Mouse (Mus musculus) embryonic facial prominence, embryonic 11.5 days (tissue): ENCODE measurements around the gene Rap1b. TPM values are rescaled to one million over a fixed set of nuclear protein-coding genes. Genes with fewer than 3 reads are reported as not detected.

Experiments used
- ATAC-seq: fragments of 200-750 bp; cut with Nextera tagmentation; replicated peaks from 2 replicates; pipeline ENCODE4 v1.8.0; 2017; ENCODE audit warnings: low read depth; ENCODE audit not compliant: insufficient number of reproducible peaks, low FRiP score, low TSS enrichment
- DNase-seq: peaks from one replicate; pipeline ENCODE4 v3.0.0-alpha.2; 2015; ENCODE audit warnings: low spot score
- H3K27ac ChIP-seq: fragments of 300-500 bp; sonication (generic); replicated peaks from 2 replicates; pipeline ENCODE4 v1.5.1; 2014; ENCODE audit warnings: mild to moderate bottlenecking, low read depth, low read length, control low read depth
- H3K27me3 ChIP-seq: fragments of 300-500 bp; sonication (generic); 2 replicates; pipeline ENCODE4 v1.6.1; 2014; ENCODE audit warnings: mild to moderate bottlenecking, low read length, moderate library complexity, mixed read lengths; ENCODE audit not compliant: control insufficient read depth, insufficient read depth
- H3K36me3 ChIP-seq: fragments of 300-500 bp; sonication (generic); replicated peaks from 2 replicates; pipeline ENCODE4 v1.6.1; 2014; ENCODE audit warnings: low read depth, mild to moderate bottlenecking, low read length, moderate library complexity, mixed read lengths; ENCODE audit not compliant: control insufficient read depth, insufficient read depth
- H3K4me1 ChIP-seq: fragments of 300-500 bp; sonication (generic); 2 replicates; pipeline ENCODE4 v1.6.1; 2014; ENCODE audit warnings: low read length, mixed read lengths; ENCODE audit not compliant: control insufficient read depth, insufficient read depth
- H3K4me2 ChIP-seq: fragments of 300-500 bp; sonication (generic); 2 replicates; pipeline ENCODE4 v1.6.1; 2014; ENCODE audit warnings: low read depth, mild to moderate bottlenecking, control low read depth, low read length, moderate library complexity
- H3K4me3 ChIP-seq: fragments of 300-500 bp; sonication (generic); 2 replicates; pipeline ENCODE4 v1.5.1; 2014; ENCODE audit warnings: low read depth, low read length, control low read depth
- H3K9ac ChIP-seq: fragments of 300-500 bp; sonication (generic); replicated peaks from 2 replicates; pipeline ENCODE4 v1.6.1; 2014; ENCODE audit warnings: mild to moderate bottlenecking, control low read depth, low read length
- H3K9me3 ChIP-seq: fragments of 300-500 bp; sonication (generic); replicated peaks from 2 replicates; pipeline ENCODE4 v1.6.1; 2016; ENCODE audit warnings: mild to moderate bottlenecking, low read length, inconsistent platforms, mixed read lengths; ENCODE audit not compliant: control insufficient read depth
- WGBS: fragments of 180-500 bp; shearing (Covaris S2); extraction: QIAGEN DNeasy Blood & Tissue Kit; methylation state at CpG from one replicate; pipeline ENCODE4 v1.1.7; 2014; 5-methylcytosine and 5-hydroxymethylcytosine counted together
- polyA plus RNA-seq: library from polyadenylated mRNA; unstranded; fragments of >200 nt; fragmentation: Nextera tagmentation; extraction: Ambion mirVana; gene quantifications from 2 replicates; pipeline ENCODE4 v1.2.1, GENCODE M21; 2014

Rap1b gene
- polyA plus RNA-seq, 1 experiment from 2014 or later, result 179 TPM

DNA sequence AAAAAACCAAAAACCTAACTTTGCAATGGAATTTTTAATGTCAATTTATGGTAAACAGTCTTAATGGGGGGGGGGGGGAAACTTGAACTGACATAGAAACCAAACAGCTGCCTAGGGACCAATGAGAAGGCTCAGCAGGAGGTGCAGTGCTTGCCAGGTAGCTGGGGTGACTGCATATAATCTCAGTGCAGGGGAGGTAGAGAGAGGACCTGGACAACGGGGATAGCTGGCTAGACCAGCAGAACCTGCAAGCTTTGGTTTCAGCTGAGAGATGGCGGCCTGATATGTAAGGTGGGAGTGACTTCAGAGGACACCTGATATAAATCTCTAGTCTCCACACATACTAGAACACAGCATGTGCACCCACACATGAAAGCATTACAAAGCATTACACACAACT lies 33.3 kb downstream of the Rap1b start:
- Histone ChIP-seq H3K27ac (no peak overlapping the region), H3K9ac (no peak overlapping the region), H3K4me2 (no peak overlapping the region), H3K4me3 (no peak overlapping the region), H3K9me3 (no peaks in the 10 kb centered on the region), H3K27me3 (no peaks in the 10 kb centered on the region), H3K4me1 (no peaks in the 10 kb centered on the region), H3K36me3 (no peaks in the 10 kb centered on the region; the same call in 1 of the 2 replicates)
- DNase-seq (no peak), ATAC-seq (no peak)
- 100% methylated on average over 2 of the region's 2 CpGs for WGBS

DNA sequence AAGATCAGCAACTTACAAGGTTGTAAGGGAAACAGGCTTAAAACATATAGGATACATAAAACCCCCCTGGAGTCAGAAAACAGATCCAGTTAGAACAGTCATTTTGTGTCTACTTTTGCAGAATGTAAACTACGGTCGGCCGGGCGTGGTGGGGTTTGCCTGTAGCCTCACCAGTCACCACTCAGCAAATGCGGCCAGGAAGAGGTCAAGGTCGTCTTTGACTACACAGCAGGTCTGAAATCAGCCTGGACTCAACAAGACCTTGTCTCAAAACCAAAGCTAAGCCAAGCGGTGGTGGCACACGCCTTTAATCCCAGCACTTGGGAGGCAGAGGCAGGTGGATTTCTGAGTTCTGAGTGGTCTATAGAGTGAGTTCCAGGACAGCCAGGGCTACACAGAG lies 34.3 kb downstream of the Rap1b start:
- Histone ChIP-seq H3K27ac (no peak overlapping the region), H3K36me3 (no peaks in the 10 kb centered on the region; the same call in 1 of the 2 replicates), H3K27me3 (no peaks in the 10 kb centered on the region), H3K9ac (no peak overlapping the region), H3K4me2 (no peak overlapping the region), H3K4me3 (no peak overlapping the region), H3K9me3 (no peaks in the 10 kb centered on the region), H3K4me1 (no peaks in the 10 kb centered on the region)
- DNase-seq (no peak), ATAC-seq (no peak)
- WGBS, result 92% methylated on average over 8 of the region's 8 CpGs

DNA sequence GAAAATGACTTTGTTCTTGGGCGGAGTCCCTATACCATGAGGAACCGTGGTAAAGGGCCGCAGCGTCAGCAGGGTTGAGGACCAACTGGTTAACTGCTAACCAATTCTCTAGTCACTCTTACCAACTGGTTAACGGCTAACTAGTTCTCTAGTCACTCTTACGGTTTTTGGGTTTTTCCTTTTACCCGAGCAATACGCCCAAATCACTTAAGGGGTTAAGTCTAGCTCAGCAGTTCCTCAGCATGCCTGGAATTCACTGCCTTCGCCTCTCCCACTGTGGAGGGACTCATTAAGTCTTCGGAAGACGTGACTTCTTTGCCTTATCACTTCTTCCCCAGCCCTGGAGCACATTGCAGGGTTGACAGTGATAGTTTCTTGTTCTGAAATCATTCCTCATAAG lies 35.3 kb downstream of the Rap1b start:
- no peaks in the 10 kb centered on the region for H3K4me1 ChIP-seq
- no peak for DNase-seq
- H3K27me3 ChIP-seq, result no peaks in the 10 kb centered on the region
- H3K36me3 ChIP-seq, result no peaks in the 10 kb centered on the region
- H3K4me3 ChIP-seq, result no peak overlapping the region
- 82% methylated on average over 11 of the region's 11 CpGs for WGBS
- H3K27ac ChIP-seq, result no peak overlapping the region
- no peaks in the 10 kb centered on the region for H3K9me3 ChIP-seq
- ATAC-seq, result no peak
- no peak overlapping the region for H3K9ac ChIP-seq
- H3K4me2 ChIP-seq, result no peak overlapping the region

DNA sequence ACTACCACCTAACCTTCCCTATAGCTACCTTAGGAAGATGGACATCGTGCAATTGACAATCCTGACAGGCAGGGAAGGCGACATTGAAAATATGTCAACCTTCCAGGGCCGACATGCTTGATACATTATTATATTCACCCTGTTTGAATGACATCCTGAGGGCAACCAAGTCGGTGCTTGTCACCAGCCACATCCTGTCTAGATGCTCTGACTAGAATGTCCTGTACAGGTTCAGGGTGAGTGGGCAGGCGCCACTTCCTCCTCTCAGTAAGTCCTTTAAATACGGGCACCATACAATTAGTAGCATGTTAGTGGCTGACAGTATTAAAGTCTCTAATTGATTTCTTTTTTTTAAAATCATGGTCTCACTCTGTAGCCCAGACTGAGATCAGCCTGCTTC lies 37.8 kb downstream of the Rap1b start:
- no peak overlapping the region for H3K4me3 ChIP-seq
- 91% methylated on average over 6 of the region's 6 CpGs for whole genome bisulfite sequencing
- ATAC-seq, result no peak

DNA sequence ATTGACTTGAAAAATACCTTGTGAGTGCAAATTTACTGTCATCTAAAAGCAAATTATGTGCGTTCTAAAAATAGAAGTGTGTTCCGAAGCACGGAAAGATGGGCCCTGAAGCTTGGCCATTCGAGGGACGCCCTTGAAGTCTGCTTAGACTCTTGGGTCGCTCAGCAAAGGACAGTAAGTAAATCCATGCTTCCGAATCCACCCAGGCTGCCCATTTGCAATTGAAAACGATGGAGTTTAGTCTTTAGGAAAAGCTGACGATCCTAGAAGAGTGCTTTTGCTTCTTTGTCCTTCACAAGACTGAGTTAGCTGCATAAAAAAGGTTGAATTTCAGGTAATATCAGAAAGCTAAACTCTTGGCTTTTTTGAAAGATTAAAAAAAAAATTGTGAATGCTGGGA lies 39.9 kb downstream of the Rap1b start:
- H3K9me3 ChIP-seq, result no peaks in the 10 kb centered on the region
- H3K4me2 ChIP-seq, result no peak overlapping the region
- DNase-seq, result no peak
- H3K4me1 ChIP-seq, result no peaks in the 10 kb centered on the region
- H3K9ac ChIP-seq, result no peak overlapping the region
- no peak overlapping the region for H3K4me3 ChIP-seq
- ATAC-seq, result no peak
- no peaks in the 10 kb centered on the region for H3K36me3 ChIP-seq
- WGBS, result 56% methylated on average over 9 of the region's 9 CpGs
- H3K27ac ChIP-seq, result no peak overlapping the region
- no peaks in the 10 kb centered on the region for H3K27me3 ChIP-seq

More for the DNA sequence above, 37.8 kb downstream of the Rap1b start:
- Histone ChIP-seq H3K4me1 (no peaks in the 10 kb centered on the region), H3K9me3 (no peaks in the 10 kb centered on the region), H3K4me2 (no peak overlapping the region), H3K36me3 (no peaks in the 10 kb centered on the region), H3K9ac (no peak overlapping the region), H3K27me3 (no peaks in the 10 kb centered on the region), H3K27ac (no peak overlapping the region)
- no peak for DNase-seq

DNA sequence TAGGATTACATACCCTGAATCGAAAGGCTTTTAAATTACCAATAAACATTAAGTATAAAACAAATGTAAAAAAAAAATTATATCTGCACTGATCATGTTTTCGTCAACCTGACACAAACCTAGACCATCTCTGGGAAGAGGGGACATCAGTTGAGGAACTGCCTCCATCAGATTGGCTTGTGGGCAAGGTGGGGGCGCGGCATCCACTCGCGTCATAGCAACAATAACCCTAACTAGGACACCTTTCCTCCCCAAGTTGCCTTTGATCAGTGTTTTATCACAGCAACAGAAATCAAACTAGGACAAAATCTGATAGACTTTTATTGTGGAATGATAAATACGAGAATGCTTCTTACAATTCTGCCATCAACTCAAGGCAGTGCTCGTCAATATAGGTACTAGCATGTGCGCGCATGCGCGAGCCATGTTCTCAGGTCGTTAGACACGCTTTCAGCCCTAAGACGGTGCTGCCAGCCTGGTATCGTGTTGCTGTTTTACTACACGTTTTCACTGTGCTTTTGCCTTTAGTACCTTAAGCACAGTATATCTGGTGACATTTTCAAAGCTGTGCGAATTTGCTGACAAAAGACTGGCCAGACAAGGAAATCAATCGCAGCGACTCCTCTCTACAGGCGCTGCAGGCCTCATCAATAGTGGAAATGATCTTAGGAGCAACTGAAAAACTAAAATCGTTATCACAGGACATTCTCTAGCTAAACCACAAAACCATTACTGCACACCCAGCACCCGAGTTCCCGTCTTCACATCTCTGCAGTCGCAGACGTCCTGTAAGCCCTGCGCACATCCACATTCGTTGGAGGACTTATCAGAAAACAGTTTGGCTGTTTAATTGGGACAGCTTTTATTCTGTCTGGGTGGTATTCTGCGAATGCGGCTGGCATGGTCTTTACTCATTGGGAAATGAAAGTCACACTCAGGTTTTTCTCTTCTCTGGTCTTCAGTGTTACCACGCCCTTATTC lies 41.7 kb downstream of the Rap1b start:
- ATAC-seq (no peak), DNase-seq (no peak)
- Histone ChIP-seq H3K9me3 (no peaks in the 10 kb centered on the region), H3K9ac (no peak overlapping the region), H3K4me1 (no peaks in the 10 kb centered on the region), H3K27ac (no peak overlapping the region), H3K27me3 (no peaks in the 10 kb centered on the region), H3K4me2 (no peak overlapping the region), H3K4me3 (no peak overlapping the region), H3K36me3 (no peaks in the 10 kb centered on the region)
- 90% methylated on average over 31 of the region's 31 CpGs for WGBS

DNA sequence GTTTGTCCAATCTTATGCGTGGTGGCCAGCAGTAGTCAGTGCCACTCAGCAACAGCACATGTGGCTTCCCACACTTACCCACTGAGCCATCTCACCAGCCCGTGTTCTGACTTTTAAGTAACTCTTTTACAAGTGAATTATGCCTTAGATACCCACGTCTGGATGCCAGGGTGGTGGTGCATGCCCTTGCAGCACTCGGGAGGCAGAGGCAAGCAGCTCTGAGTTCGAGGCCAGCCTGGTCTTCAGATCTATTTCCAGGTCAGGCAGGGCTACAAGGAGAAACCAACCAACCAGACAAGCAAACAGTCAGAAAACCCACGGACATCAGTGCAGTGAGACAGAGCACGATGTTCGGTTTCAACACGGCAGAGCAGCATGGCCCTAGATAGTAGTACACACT lies 43.9 kb downstream of the Rap1b start:
- 93% methylated on average over 9 of the region's 9 CpGs for WGBS
- no peaks in the 10 kb centered on the region for H3K36me3 ChIP-seq
- no peaks in the 10 kb centered on the region for H3K4me1 ChIP-seq
- no peak overlapping the region for H3K27ac ChIP-seq
- no peak overlapping the region for H3K9ac ChIP-seq
- no peak overlapping the region for H3K4me3 ChIP-seq
- no peaks in the 10 kb centered on the region for H3K27me3 ChIP-seq
- DNase-seq (no peak), ATAC-seq (no peak)
- no peak overlapping the region for H3K4me2 ChIP-seq
- H3K9me3 ChIP-seq, result no peaks in the 10 kb centered on the region

DNA sequence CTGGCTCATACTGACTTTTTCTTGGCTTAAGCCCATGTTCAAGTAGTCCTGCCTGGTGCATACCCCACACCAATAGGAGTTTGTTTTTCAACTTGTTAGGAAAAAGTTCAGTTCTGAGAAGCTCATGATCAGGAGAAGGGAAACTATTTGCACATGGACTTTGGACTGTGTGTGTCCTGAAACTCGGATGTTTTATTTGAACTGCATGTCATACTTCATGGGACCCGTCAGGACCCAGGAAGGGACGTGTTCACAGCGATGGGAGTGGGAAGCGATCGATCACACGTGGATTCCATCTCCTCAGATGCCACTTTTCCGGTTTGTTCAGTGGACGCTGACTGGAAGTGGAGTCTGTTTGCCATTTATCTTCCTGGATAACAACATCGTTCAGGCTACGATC lies 46.0 kb downstream of the Rap1b start:
- Histone ChIP-seq H3K27me3 (no peaks in the 10 kb centered on the region), H3K4me2 (no peak overlapping the region), H3K4me3 (no peak overlapping the region), H3K4me1 (no peaks in the 10 kb centered on the region), H3K27ac (no peak overlapping the region), H3K36me3 (no peaks in the 10 kb centered on the region), H3K9ac (no peak overlapping the region), H3K9me3 (no peaks in the 10 kb centered on the region)
- ATAC-seq (no peak), DNase-seq (no peak)
- WGBS, result 92% methylated on average over 11 of the region's 11 CpGs
